Mouse (Mus musculus) stomach, embryonic 14.5 days (tissue): Measurements from ENCODE around the gene Tbc1d10c. TPM values are rescaled to one million over a fixed set of nuclear protein-coding genes. Genes with fewer than 3 reads are reported as not detected.

ENCODE experiments used
- ATAC-seq: fragments of 200-750 bp; cut with Nextera tagmentation; 2 replicates; pipeline ENCODE4 v1.8.0; 2017; ENCODE audit warnings: low read depth, moderate TSS enrichment; ENCODE audit not compliant: insufficient number of reproducible peaks, insufficient read depth, low FRiP score
- H3K27ac ChIP-seq: fragments of 300-500 bp; sonication (generic); 2 replicates; pipeline ENCODE4 v1.5.1; 2014; ENCODE audit warnings: mild to moderate bottlenecking, low read length, moderate library complexity, mixed read lengths
- H3K27me3 ChIP-seq: fragments of 300-500 bp; sonication (generic); 2 replicates; pipeline ENCODE4 v1.6.1; 2014; ENCODE audit warnings: low read length, control low read depth, mixed read lengths; ENCODE audit not compliant: control insufficient read depth, insufficient read depth
- H3K36me3 ChIP-seq: fragments of 300-500 bp; sonication (generic); 2 replicates; pipeline ENCODE4 v1.6.1; 2014; ENCODE audit warnings: mild to moderate bottlenecking, control low read depth, low read length, moderate library complexity, mixed read lengths; ENCODE audit not compliant: control insufficient read depth, insufficient read depth
- H3K4me1 ChIP-seq: fragments of 300-500 bp; sonication (generic); 2 replicates; pipeline ENCODE4 v1.6.1; 2014; ENCODE audit warnings: low read length, control low read depth, mixed read lengths; ENCODE audit not compliant: control insufficient read depth, insufficient read depth
- H3K4me2 ChIP-seq: fragments of 300-500 bp; sonication (generic); replicated peaks from 2 replicates; pipeline ENCODE4 v1.6.1; 2014; ENCODE audit warnings: low read depth, low read length, control low read depth
- H3K4me3 ChIP-seq: fragments of 300-500 bp; sonication (generic); 2 replicates; pipeline ENCODE4 v1.5.1; 2014; ENCODE audit warnings: low read depth, low read length, control low read depth
- H3K9ac ChIP-seq: fragments of 300-500 bp; sonication (generic); replicated peaks from 2 replicates; pipeline ENCODE4 v1.6.1; 2014; ENCODE audit warnings: low read depth, mild to moderate bottlenecking, control low read depth, low read length, moderate library complexity, mixed read lengths
- H3K9me3 ChIP-seq: fragments of 300-500 bp; sonication (generic); 2 replicates; pipeline ENCODE4 v1.6.1; 2016; ENCODE audit warnings: low read depth, low read length, control low read depth; ENCODE audit not compliant: control insufficient read depth
- WGBS: fragments of 180-500 bp; shearing (Covaris S2); extraction: QIAGEN DNeasy Blood & Tissue Kit; methylation state at CpG from one replicate; pipeline ENCODE4 v1.1.7; 2014; 5-methylcytosine and 5-hydroxymethylcytosine counted together
- polyA plus RNA-seq: library from polyadenylated mRNA; unstranded; fragments of >200 nt; fragmentation: Nextera tagmentation; extraction: Ambion mirVana; gene quantifications from 2 replicates; pipeline ENCODE4 v1.2.1, GENCODE M21; 2014

Gene Tbc1d10c
- polyA plus RNA-seq, 1 experiment from 2014 or later: 2.5 TPM

DNA sequence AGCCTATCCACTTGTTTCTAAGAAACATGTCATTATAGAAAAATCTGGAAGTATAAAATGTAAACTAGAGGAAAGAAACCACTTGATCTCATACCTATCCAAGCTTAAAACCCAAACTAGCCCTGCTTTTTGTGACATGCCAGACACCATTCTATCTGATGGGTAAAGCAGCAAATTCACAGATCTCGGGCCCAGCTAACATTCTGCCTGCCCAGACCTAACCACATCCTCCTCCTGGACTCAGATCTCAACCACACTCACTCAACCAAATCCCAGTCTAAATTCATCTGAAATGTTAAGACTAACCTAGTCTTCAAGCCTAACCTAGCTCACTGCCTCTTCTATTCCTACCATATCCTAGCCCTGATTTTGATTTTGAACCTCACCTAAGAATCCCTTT is 27.7 kb upstream of the Tbc1d10c start:
- no peak for ATAC-seq
- Histone ChIP-seq H3K9ac (no peak overlapping the region), H3K9me3 (no peaks in the 10 kb centered on the region), H3K4me1 (peaks cover 63% of the 10 kb centered on the region), H3K36me3 (no peaks in the 10 kb centered on the region), H3K4me3 (no peak overlapping the region), H3K27ac (0 out of 2 replicates have a peak overlapping the region, but pooled peaks have one; percentile 23), H3K27me3 (no peaks in the 10 kb centered on the region), H3K4me2 (no peak overlapping the region)
- 71% methylated on average over 1 of the region's 1 CpGs for WGBS

DNA sequence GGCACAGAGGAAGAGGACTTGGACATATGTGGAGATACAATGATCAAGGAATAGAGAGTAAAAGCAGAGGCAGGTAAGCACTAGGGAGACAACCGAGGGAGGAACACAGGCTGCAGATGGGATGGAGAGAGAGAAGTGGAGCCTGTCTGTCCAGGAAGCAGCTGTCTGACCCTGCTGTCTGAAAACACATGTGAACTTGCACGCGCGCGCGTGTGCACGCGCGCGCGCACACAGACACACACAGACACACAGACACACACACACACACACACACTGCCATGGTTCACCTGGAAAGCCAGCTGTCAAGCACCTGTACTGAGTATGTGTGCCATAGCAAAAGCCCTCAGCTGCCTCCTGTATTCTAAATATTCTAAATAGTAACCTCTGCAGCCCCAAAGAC is 27.2 kb upstream of the Tbc1d10c start:
- Histone ChIP-seq H3K36me3 (no peaks in the 10 kb centered on the region), H3K27me3 (no peaks in the 10 kb centered on the region), H3K4me1 (peaks cover 68% of the 10 kb centered on the region), H3K4me3 (no peak overlapping the region), H3K9ac (no peak overlapping the region), H3K27ac (peak overlapping the region; percentile 29; the same call in 1 of the 2 replicates), H3K4me2 (no peak overlapping the region; the same call in 1 of the 2 replicates), H3K9me3 (no peaks in the 10 kb centered on the region)
- ATAC-seq: no peak
- WGBS: 81% methylated on average over 11 of the region's 11 CpGs

DNA sequence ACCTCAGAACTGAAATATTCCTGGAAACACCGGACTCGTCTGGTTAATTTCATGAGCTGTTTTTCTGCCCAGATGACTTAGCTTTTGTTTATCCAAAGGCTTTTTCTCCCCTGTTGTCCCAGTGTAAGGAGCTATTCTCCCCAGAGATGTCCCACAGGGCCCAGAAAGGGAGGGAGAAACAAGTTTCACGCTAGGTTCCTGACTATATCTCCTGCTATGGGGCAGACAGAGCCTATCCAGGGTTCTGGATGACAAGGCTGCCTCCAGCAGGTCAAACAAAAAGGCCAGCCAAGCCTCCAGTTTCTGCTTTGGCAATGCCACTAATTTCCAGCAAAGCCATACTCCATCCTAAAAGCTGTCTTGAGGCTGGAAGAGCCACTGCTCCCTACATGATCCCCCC is 26.8 kb upstream of the Tbc1d10c start:
- WGBS: 22% methylated on average over 3 of the region's 3 CpGs
- ATAC-seq: no peak
- Histone ChIP-seq H3K4me2 (no peak overlapping the region; the same call in 1 of the 2 replicates), H3K4me1 (peaks cover 72% of the 10 kb centered on the region), H3K9me3 (no peaks in the 10 kb centered on the region), H3K27ac (peak overlapping the region; percentile 29; the same call in 1 of the 2 replicates), H3K9ac (no peak overlapping the region), H3K27me3 (no peaks in the 10 kb centered on the region), H3K4me3 (no peak overlapping the region), H3K36me3 (no peaks in the 10 kb centered on the region)

DNA sequence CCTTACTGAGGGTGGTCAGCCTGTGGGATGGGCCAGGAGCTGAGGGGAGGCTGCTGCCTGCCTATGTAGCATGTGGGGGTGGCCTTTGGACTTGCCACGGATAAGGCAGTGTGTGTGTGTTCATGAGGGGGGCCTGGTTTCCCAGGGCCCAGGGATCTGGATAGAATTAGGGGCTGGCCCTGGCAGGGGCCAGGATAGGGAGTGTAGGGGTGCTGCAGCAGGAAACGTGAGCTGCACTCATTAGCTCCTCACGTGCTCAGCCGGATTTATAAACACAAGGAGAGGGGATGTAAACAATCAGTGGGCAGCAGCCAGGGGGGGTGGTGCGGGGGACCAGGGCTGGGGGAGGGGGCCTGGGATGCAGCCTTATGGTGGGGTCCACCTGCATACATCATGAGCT is 26.1 kb upstream of the Tbc1d10c start:
- no peaks in the 10 kb centered on the region for H3K9me3 ChIP-seq
- peak; percentile 30; the same call in 1 of the 2 replicates for ATAC-seq
- peak overlapping the region; percentile 70 for H3K4me2 ChIP-seq
- 7% methylated on average over 5 of the region's 5 CpGs for WGBS
- H3K4me3 ChIP-seq: no peak overlapping the region; the same call in 1 of the 2 replicates
- H3K9ac ChIP-seq: no peak overlapping the region; the same call in 1 of the 2 replicates
- no peaks in the 10 kb centered on the region for H3K36me3 ChIP-seq
- H3K27me3 ChIP-seq: no peaks in the 10 kb centered on the region
- peaks cover 75% of the 10 kb centered on the region for H3K4me1 ChIP-seq
- H3K27ac ChIP-seq: peak overlapping the region; percentile 29

DNA sequence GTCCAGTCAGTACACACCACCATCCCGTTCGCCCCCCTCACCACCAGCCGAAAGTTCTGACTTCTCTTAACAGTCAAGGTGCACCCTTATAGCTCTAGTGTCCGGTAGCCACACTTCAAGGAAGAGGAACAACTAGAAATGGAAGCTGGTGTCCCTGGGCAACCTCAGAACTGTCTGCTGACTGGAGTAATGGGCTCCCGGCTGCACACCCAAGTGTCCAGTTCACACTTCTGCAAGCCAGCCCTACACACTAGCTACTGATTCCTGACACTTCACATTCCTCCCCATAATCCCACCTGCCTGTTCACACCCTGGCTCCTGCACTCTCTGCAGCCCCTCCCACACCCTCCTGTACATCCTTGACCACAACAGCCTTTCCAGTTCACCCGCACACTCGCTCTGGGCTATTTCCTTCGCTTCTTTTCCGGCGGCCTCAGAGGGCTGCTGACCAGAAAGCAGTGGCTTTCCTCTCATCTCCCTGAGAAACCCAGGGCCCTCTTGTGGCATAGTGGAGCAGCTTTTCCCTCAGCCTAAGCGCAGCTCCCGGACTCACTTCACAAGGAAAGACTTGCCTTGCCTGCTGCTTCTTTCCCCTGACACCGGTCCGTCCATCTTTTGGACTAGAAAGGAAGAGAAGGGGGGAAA is 25.1 kb upstream of the Tbc1d10c start:
- H3K36me3 ChIP-seq: no peaks in the 10 kb centered on the region
- H3K4me3 ChIP-seq: peak overlapping the region; percentile 57; the same call in 1 of the 2 replicates
- peak overlapping the region; percentile 70 for H3K4me2 ChIP-seq
- peak overlapping the region; percentile 29; the same call in 1 of the 2 replicates for H3K27ac ChIP-seq
- peaks cover 66% of the 10 kb centered on the region for H3K4me1 ChIP-seq
- no peaks in the 10 kb centered on the region for H3K9me3 ChIP-seq
- H3K27me3 ChIP-seq: no peaks in the 10 kb centered on the region
- 11% methylated on average over 14 of the region's 14 CpGs for WGBS
- no peak for ATAC-seq
- no peak overlapping the region for H3K9ac ChIP-seq

DNA sequence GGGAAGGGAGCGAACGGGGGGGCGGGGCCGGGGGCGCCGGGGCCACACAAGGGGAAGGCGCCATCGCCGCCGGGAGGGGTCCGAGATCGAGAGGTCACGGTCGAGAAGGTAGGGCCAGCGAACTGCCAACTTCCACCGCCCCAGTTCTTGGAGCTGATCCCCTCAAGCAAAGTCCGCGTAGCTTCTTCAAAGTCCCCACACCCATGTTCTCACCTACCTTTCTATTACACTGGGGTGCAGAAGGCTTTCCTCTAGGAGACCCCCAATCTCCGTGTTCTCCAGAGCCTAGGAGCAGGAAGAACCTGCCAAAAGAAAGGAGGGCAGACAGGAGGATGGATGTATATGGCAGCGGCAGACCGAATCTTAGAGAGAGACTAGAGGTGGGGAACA is 24.4 kb upstream of the Tbc1d10c start:
- peak overlapping the region; percentile 93 for H3K27ac ChIP-seq
- H3K4me2 ChIP-seq: peak overlapping the region; percentile 70
- H3K27me3 ChIP-seq: no peaks in the 10 kb centered on the region
- WGBS: under 1% methylated on average over 19 of the region's 21 CpGs
- peak overlapping the region; percentile 57 for H3K4me3 ChIP-seq
- H3K4me1 ChIP-seq: peaks cover 59% of the 10 kb centered on the region
- H3K36me3 ChIP-seq: no peaks in the 10 kb centered on the region
- H3K9me3 ChIP-seq: no peaks in the 10 kb centered on the region
- H3K9ac ChIP-seq: peak overlapping the region; percentile 71
- no peak for ATAC-seq

DNA sequence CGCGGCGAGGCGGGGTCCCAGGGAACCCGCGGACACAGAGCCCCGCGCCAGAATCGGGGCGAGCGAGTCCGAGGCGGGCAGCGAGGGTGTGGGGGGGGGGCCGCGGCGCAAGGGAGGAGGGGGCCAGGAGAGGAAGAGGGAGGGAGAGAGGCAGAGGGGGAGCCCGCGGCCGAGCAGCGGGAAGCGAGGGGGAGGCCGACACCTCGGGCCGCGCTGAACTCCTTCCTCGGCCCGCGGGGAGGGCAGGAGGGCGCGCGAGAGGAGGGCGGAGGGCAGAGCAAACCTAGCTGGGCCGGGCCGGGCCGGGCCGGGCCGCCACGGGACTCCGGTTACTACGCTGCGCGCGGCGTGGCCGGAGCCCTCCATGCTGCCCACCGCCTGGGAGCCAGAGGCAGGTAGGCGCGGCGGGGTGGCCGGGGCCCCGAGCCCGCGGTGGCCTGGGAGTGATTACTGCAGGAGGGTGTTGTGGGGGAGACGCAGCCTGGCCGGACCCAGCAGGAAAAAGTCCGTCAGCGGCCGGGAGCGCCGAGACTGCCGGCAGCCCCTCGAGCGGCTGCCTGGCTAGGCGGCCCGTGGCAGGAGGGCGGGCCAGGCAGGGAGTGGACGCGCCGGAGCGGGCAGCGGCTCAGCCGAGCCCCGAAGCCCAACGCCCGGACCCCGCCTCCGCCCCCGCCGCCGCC is 23.8 kb upstream of the Tbc1d10c start:
- H3K9me3 ChIP-seq: no peaks in the 10 kb centered on the region
- H3K4me1 ChIP-seq: peaks cover 54% of the 10 kb centered on the region
- H3K27ac ChIP-seq: peak overlapping the region; percentile 93
- H3K9ac ChIP-seq: peak overlapping the region; percentile 71
- peak overlapping the region; percentile 70 for H3K4me2 ChIP-seq
- peak overlapping the region; percentile 57 for H3K4me3 ChIP-seq
- ATAC-seq: peak; percentile 19; the same call in 1 of the 2 replicates
- no peaks in the 10 kb centered on the region for H3K36me3 ChIP-seq
- no peaks in the 10 kb centered on the region for H3K27me3 ChIP-seq
- 1% methylated on average over 53 of the region's 81 CpGs for WGBS

DNA sequence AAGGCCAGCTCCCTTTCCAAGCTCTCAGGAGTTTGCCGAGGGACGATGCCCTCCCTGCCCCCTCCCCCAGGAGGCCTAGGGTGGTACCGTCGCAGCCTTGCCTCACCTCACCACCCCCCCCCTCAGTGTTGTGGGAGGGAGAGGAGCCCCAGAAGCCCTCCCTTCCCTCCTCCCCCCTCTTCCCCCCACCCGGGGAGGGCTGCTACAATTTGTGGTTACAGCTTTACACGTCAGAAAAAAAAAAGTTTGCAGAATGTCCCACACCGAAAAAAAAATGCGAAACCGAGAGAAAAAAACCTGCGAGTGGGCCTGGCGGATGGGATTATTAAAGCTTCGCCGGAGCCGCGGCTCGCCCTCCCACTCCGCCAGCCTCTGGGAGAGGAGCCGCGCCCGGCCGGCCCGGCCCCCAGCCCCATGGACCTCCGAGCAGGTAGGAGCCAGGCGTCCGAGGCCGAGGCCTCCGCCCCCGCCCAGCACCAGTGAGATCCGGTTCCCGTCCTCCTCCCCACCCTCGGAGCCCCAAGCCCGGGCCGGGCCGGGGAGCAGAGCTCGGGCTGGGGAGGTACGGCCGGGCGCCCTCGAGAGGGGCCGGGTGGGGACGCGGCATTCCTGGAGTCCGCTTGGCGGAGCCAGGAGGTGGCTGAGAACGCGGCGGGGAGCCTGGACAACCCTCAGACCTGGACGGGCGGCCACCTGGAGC is 23.1 kb upstream of the Tbc1d10c start, which contains the start of the genes Clcf1 and AC109138.7:
Gene Clcf1, plus strand, starts transcription at position 168 of the 700 bp plus-strand sequence.
Gene AC109138.7, plus strand, starts transcription at position 287 of the 700 bp plus-strand sequence.
- ATAC-seq: peak; percentile 62
- WGBS: under 1% methylated on average over 49 of the region's 49 CpGs
- Histone ChIP-seq H3K27me3 (no peaks in the 10 kb centered on the region), H3K9me3 (no peaks in the 10 kb centered on the region), H3K4me3 (peak within 1 kb of the TSS; percentile 57), H3K9ac (peak within 1 kb of the TSS; percentile 71), H3K4me1 (peaks cover 50% of the 10 kb centered on the region), H3K36me3 (no peaks in the 10 kb centered on the region), H3K4me2 (peak within 1 kb of the TSS; percentile 70), H3K27ac (peak within 1 kb of the TSS; percentile 93)
